Mouse (Mus musculus) stomach, postnatal 0 days (tissue): ENCODE measurements around the gene Pon3.

ENCODE experiments used
- CTCF ChIP-seq: IDR thresholded peaks from 2 replicates; pipeline ENCODE4 v1.5.1; 2016; ENCODE audit warnings: antibody characterized with exemption, low read depth, mild to moderate bottlenecking, moderate library complexity
- EP300 ChIP-seq: optimal IDR thresholded peaks from 2 replicates; pipeline ENCODE3; 2016; ENCODE audit warnings: antibody characterized with exemption

DNA sequence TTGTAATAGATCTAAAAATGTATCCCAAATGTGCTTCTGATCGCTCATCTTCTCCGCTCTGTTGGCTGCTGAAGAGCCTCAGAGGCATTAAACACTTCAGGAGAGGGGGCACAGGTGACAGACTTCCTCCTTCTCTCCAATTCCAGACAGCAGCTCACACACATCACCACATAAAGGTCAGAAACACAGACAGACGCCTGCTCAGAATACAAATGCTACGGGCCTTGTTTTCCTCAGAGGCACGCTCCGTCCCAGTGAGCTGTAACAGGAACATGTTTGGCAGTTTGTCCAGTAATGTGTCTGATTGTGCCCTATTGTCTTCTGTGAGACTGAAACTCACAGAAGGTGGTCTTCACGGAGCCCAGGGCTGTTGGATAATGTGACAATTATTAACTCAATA lies 26.3 kb upstream of the Pon3 start:
- TF ChIP-seq CTCF (no peak), EP300 (no peak)
